In genomic region chr1:132237585-132238159, GRCm38 (mm10) we compare ENCODE assay signal across 10 mouse cellular contexts. TPM values are rescaled to one million over a fixed set of nuclear protein-coding genes. Genes with fewer than 3 reads are reported as not detected.
DNase-seq lines count a peak whose midpoint lies in the region; ATAC-seq and TF ChIP-seq lines count a peak whose summit lies in the region.
"Had no signal": no experiment of that assay in that cellular context is flagged by ENCODE, and none has a peak within 500 bp of the region (broad histone marks: within the 10 kb centered on the region; RNA-seq: fewer than 3 reads in every experiment).

No protein-coding gene starts in this region.

- no peaks in the 10 kb centered on the region for H3K36me3 ChIP-seq in E14TG2a.4 (ENCODE audit: insufficient read depth, low read length)
- H3K36me3 ChIP-seq in forebrain, embryonic 13.5 days (ENCODE audit: poor library complexity, severe bottlenecking) = no peaks in the 10 kb centered on the region
- H3K36me3 ChIP-seq in liver, embryonic 13.5 days = no peaks in the 10 kb centered on the region
- H3K36me3 ChIP-seq: stomach, embryonic 15.5 days had no signal

- no peak overlapping the region for H3K9ac ChIP-seq in forebrain, embryonic 13.5 days
- H3K9ac ChIP-seq in liver, embryonic 13.5 days = no peak overlapping the region
- H3K9ac ChIP-seq: stomach, embryonic 15.5 days had no signal

- H3K4me2 ChIP-seq in forebrain, embryonic 13.5 days = no peak overlapping the region
- no peak overlapping the region for H3K4me2 ChIP-seq in liver, embryonic 13.5 days
- H3K4me2 ChIP-seq: stomach, embryonic 15.5 days had no signal

- peak; percentile 53; the same call in 1 of the 2 replicates for ATAC-seq in forebrain, embryonic 13.5 days
- no peak for ATAC-seq in liver, embryonic 13.5 days (ENCODE audit: low read depth)

- no peak overlapping the region for H3K27ac ChIP-seq in forebrain, embryonic 13.5 days
- H3K27ac ChIP-seq in liver, embryonic 13.5 days = no peak overlapping the region
- H3K27ac ChIP-seq: stomach, embryonic 15.5 days had no signal

- peaks cover 6% of the 10 kb centered on the region for H3K27me3 ChIP-seq in E14TG2a.4 (ENCODE audit: insufficient read depth, low read length)
- H3K27me3 ChIP-seq in forebrain, embryonic 13.5 days = no peaks in the 10 kb centered on the region
- H3K27me3 ChIP-seq in liver, embryonic 13.5 days = peaks cover 30% of the 10 kb centered on the region
- H3K27me3 ChIP-seq: stomach, embryonic 15.5 days had no signal

- peaks cover 53% of the 10 kb centered on the region for H3K4me1 ChIP-seq in E14TG2a.4 (replicated peaks; ENCODE audit: low read depth, low read length)
- H3K4me1 ChIP-seq in forebrain, embryonic 13.5 days = 0 out of 2 replicates have a peak, but pooled peaks cover 3% of the 10 kb centered on the region
- no peaks in the 10 kb centered on the region for H3K4me1 ChIP-seq in liver, embryonic 13.5 days (replicated peaks)
- H3K4me1 ChIP-seq: stomach, embryonic 15.5 days had no signal

- peak; percentile 80 for DNase-seq in 3T3-L1 (ENCODE audit: low read depth, low spot score)
- DNase-seq in c-Kit-positive CD71-positive TER-119-negative erythroid progenitor cells, embryonic 14.5 days (ENCODE audit: low read depth) = peak; percentile 40
- DNase-seq in kidney, adult 9 months = peak; percentile 71
- DNase-seq in liver, embryonic 13.5 days = peak; percentile 24
- DNase-seq in retina, adult 2 months (ENCODE audit: low read depth, low spot score) = peak; percentile 42
- peak; percentile 46 to 54 for DNase-seq in thymus, postnatal 36 days

- no peak overlapping the region for H3K4me3 ChIP-seq in E14TG2a.4 (replicated peaks; ENCODE audit: low read length)
- H3K4me3 ChIP-seq in forebrain, embryonic 13.5 days = no peak overlapping the region
- no peak overlapping the region for H3K4me3 ChIP-seq in liver, embryonic 13.5 days (replicated peaks)
- H3K4me3 ChIP-seq: stomach, embryonic 15.5 days had no signal

- H3K9me3 ChIP-seq in E14TG2a.4 (ENCODE audit: low read length) = no peaks in the 10 kb centered on the region
- no peaks in the 10 kb centered on the region for H3K9me3 ChIP-seq in forebrain, embryonic 13.5 days (replicated peaks)
- no peaks in the 10 kb centered on the region for H3K9me3 ChIP-seq in liver, embryonic 13.5 days (replicated peaks)
- H3K9me3 ChIP-seq: stomach, embryonic 15.5 days had no signal

- TF ChIP-seq CTCF in E14TG2a.4 (conservative IDR thresholded peaks at IDR 0.05; ENCODE audit: low read length) = peak; percentile 95

- 23% methylated on average over 6 of the region's 6 CpGs for WGBS in forebrain, embryonic 13.5 days
- WGBS in liver, embryonic 13.5 days (ENCODE audit: insufficient replicate concordance) = 16% methylated on average over 6 of the region's 6 CpGs

RNA-seq across cellular contexts. Expression of gene Gm10188, which starts 8.1 kb away (rescaled TPM):
- 1.0 and 1.1 TPM in 2 replicates for polyA plus RNA-seq in forebrain, embryonic 13.5 days (2015; fragmentation: Nextera tagmentation; extraction: Ambion mirVana)
- polyA plus RNA-seq in liver, embryonic 13.5 days (2015; fragmentation: Nextera tagmentation; extraction: Ambion mirVana) = not detected in 2 replicates
- polyA plus RNA-seq: heart, embryonic 14.5 days; stomach, embryonic 15.5 days had no signal

RNA-seq across cellular contexts. Expression of gene AC124108.1, which starts 46.4 kb away (rescaled TPM):
- 3.4 and 3.9 TPM in 2 replicates for polyA plus RNA-seq in forebrain, embryonic 13.5 days (2015; fragmentation: Nextera tagmentation; extraction: Ambion mirVana)
- polyA plus RNA-seq in liver, embryonic 13.5 days (2015; fragmentation: Nextera tagmentation; extraction: Ambion mirVana) = not detected in 2 replicates
- polyA plus RNA-seq: heart, embryonic 14.5 days had no signal

RNA-seq across cellular contexts. Expression of gene Lemd1, which starts 46.4 kb away (rescaled TPM):
- 14.3 and 17.0 TPM in 2 replicates for polyA plus RNA-seq in forebrain, embryonic 13.5 days (2015; fragmentation: Nextera tagmentation; extraction: Ambion mirVana)
- not detected in 2 replicates for polyA plus RNA-seq in liver, embryonic 13.5 days (2015; fragmentation: Nextera tagmentation; extraction: Ambion mirVana)
- polyA plus RNA-seq: heart, embryonic 14.5 days had no signal

Comparison
In these comparisons a context has a peak if more than half of its experiments do, and no peak if none do; other contexts are left out.
1. DNase-seq: peak in every context shown above with its lines; median percentile 80 in 3T3-L1; 71 in kidney, adult 9 months; 50 in thymus, postnatal 36 days; 42 in retina, adult 2 months; 40 in c-Kit-positive CD71-positive TER-119-negative erythroid progenitor cells, embryonic 14.5 days; 24 in liver, embryonic 13.5 days.
2. RNA of gene Lemd1, which starts 46.4 kb away (polyA plus RNA-seq): 14.3 to 17.0 TPM in forebrain, embryonic 13.5 days; not detected in liver, embryonic 13.5 days; every median in the first group is over 10 times any median in the second.